Mouse (Mus musculus): Measurements from ENCODE around the gene Epha1. TPM values are rescaled to one million over a fixed set of nuclear protein-coding genes. Genes with fewer than 3 reads are reported as not detected.

Epha1 gene
- total RNA-seq, 2 experiments from 2014 or later, result 0.13 to 0.20 TPM

GRCm38 (mm10) chr6:42354076-42355019 is 18.7 kb downstream of the Epha1 start:
- DNase-seq (ENCODE audit: low spot score in 2 of 2), result peak in 1 of 2 experiments; percentile 34

GRCm38 (mm10) chr6:42353180-42353579 is 19.9 kb downstream of the Epha1 start:
- DNase-seq (ENCODE audit: low spot score in 2 of 2), result no peak

GRCm38 (mm10) chr6:42352486-42352846 is 20.6 kb downstream of the Epha1 start:
- no peak for DNase-seq (ENCODE audit: low spot score in 2 of 2)

- no peak for DNase-seq (ENCODE audit: low spot score in 2 of 2)
Measured at GRCm38 (mm10) chr6:42351776-42352485, 21.1 kb downstream of the Epha1 start.

- DNase-seq (ENCODE audit: low spot score in 2 of 2), result no peak
Measured at GRCm38 (mm10) chr6:42350968-42351775, 21.9 kb downstream of the Epha1 start.

- peak; percentile 27 to 60 for DNase-seq (ENCODE audit: low spot score in 2 of 2)
Measured at GRCm38 (mm10) chr6:42350021-42350967, 22.8 kb downstream of the Epha1 start.

- DNase-seq (ENCODE audit: low spot score in 2 of 2), result peak; percentile 72 to 76
Measured at GRCm38 (mm10) chr6:42349426-42350020, 23.5 kb downstream of the Epha1 start, which contains the start of gene Zyx. TSS of gene Zyx (plus strand) at chr6:42349630.

GRCm38 (mm10) chr6:42349006-42349425 is 24.1 kb downstream of the Epha1 start:
- DNase-seq (ENCODE audit: low spot score in 2 of 2), result peak; percentile 65 to 79

GRCm38 (mm10) chr6:42348281-42349005 is 24.6 kb downstream of the Epha1 start:
- DNase-seq (ENCODE audit: low spot score in 2 of 2), result no peak

- DNase-seq (ENCODE audit: low spot score in 2 of 2), result no peak
Measured at GRCm38 (mm10) chr6:42344255-42344654, 28.8 kb downstream of the Epha1 start.

GRCm38 (mm10) chr6:42343361-42344120 is 29.5 kb downstream of the Epha1 start:
- DNase-seq (ENCODE audit: low spot score in 2 of 2), result peak in 1 of 2 experiments; percentile 61

- no peak for DNase-seq (ENCODE audit: low spot score in 2 of 2)
Measured at GRCm38 (mm10) chr6:42342171-42342570, 30.9 kb downstream of the Epha1 start.

GRCm38 (mm10) chr6:42339981-42340380 is 33.1 kb downstream of the Epha1 start:
- DNase-seq (ENCODE audit: low spot score in 2 of 2), result peak in 1 of 2 experiments; percentile 53

- DNase-seq (ENCODE audit: low spot score in 2 of 2), result no peak
Measured at GRCm38 (mm10) chr6:42339189-42339588, 33.9 kb downstream of the Epha1 start.

- DNase-seq (ENCODE audit: low spot score in 2 of 2), result no peak
Measured at GRCm38 (mm10) chr6:42330946-42331345, 42.1 kb downstream of the Epha1 start.

- no peak for DNase-seq (ENCODE audit: low spot score in 2 of 2)
Measured at GRCm38 (mm10) chr6:42330216-42330615, 42.9 kb downstream of the Epha1 start.

- no peak for DNase-seq (ENCODE audit: low spot score in 2 of 2)
Measured at GRCm38 (mm10) chr6:42328757-42329156, 44.3 kb downstream of the Epha1 start.

- no peak for DNase-seq (ENCODE audit: low spot score in 2 of 2)
Measured at GRCm38 (mm10) chr6:42326509-42326908, 46.6 kb downstream of the Epha1 start.
